Mouse (Mus musculus) liver, embryonic 15.5 days (tissue): ENCODE data around the gene Vezf1. TPM values are rescaled to one million over a fixed set of nuclear protein-coding genes. Genes with fewer than 3 reads are reported as not detected.
A peak's percentile ranks its signal among the peaks of the same experiment; 100 is the strongest.

Experiments
- ATAC-seq: fragments of 200-750 bp; cut with Nextera tagmentation; 2 replicates; pipeline ENCODE4 v1.8.0; 2017; ENCODE audit warnings: moderate number of reproducible peaks, mild to moderate bottlenecking, moderate library complexity; ENCODE audit not compliant: insufficient read depth
- H3K27ac ChIP-seq: fragments of 300-500 bp; sonication (generic); replicated peaks from 2 replicates; pipeline ENCODE4 v1.5.1; 2015; ENCODE audit warnings: mild to moderate bottlenecking, inconsistent platforms
- H3K27me3 ChIP-seq: fragments of 300-500 bp; sonication (generic); 2 replicates; pipeline ENCODE4 v1.6.1; 2015; ENCODE audit warnings: mild to moderate bottlenecking, inconsistent platforms
- H3K36me3 ChIP-seq: fragments of 300-500 bp; sonication (generic); replicated peaks from 2 replicates; pipeline ENCODE4 v1.6.1; 2015; ENCODE audit warnings: moderate library complexity, mild to moderate bottlenecking, inconsistent platforms
- H3K4me1 ChIP-seq: fragments of 300-500 bp; sonication (generic); replicated peaks from 2 replicates; pipeline ENCODE4 v1.6.1; 2015; ENCODE audit warnings: inconsistent platforms
- H3K4me2 ChIP-seq: fragments of 300-500 bp; sonication (generic); 2 replicates; pipeline ENCODE4 v1.6.1; 2015; ENCODE audit warnings: moderate library complexity, mild to moderate bottlenecking, inconsistent platforms
- H3K4me3 ChIP-seq: fragments of 300-500 bp; sonication (generic); replicated peaks from 2 replicates; pipeline ENCODE4 v1.5.1; 2015; ENCODE audit warnings: mild to moderate bottlenecking, inconsistent platforms
- H3K9ac ChIP-seq: fragments of 300-500 bp; sonication (generic); 2 replicates; pipeline ENCODE4 v1.6.1; 2015; ENCODE audit warnings: moderate library complexity, mild to moderate bottlenecking, inconsistent platforms
- H3K9me3 ChIP-seq: fragments of 300-500 bp; sonication (generic); replicated peaks from 2 replicates; pipeline ENCODE4 v1.6.1; 2016; ENCODE audit warnings: inconsistent platforms
- WGBS: fragments of 180-500 bp; shearing (Covaris S2); methylation state at CpG from one replicate; pipeline ENCODE4 v1.1.7; 2015; ENCODE audit warnings: mixed read lengths; ENCODE audit not compliant: insufficient replicate concordance; 5-methylcytosine and 5-hydroxymethylcytosine counted together
- polyA plus RNA-seq: library from polyadenylated mRNA; unstranded; fragments of >200 nt; fragmentation: Nextera tagmentation; extraction: Ambion mirVana; gene quantifications from 2 replicates; pipeline ENCODE4 v1.2.1, GENCODE M21; 2015

Gene Vezf1
- polyA plus RNA-seq, 1 experiment from 2014 or later = 8.3 TPM

DNA sequence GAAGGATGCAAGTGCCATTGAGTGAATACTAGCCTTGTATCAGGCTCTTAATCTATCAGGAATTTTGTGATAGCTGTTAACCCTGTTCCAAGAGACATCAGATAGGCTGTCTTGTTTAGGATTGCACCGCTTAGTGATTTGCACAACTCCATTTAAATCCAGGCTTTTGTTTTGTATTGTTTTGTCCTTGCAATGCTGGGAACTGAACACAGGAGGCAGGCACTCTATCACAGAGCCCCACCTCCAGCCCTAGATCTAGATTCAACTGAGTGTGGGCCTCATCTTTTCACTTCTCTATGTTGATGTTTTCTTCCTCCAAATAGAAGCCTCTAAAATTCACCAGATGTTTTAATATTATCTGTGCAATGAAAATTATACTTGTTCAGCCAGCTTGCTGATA, 7.6 kb downstream of the Vezf1 start:
- Histone ChIP-seq H3K27ac (no peak overlapping the region), H3K9me3 (no peaks in the 10 kb centered on the region), H3K27me3 (no peaks in the 10 kb centered on the region), H3K36me3 (peaks cover 71% of the 10 kb centered on the region), H3K4me3 (no peak overlapping the region), H3K9ac (no peak overlapping the region), H3K4me2 (no peak overlapping the region), H3K4me1 (peaks cover 18% of the 10 kb centered on the region)
- WGBS = 73% methylated on average over 1 of the region's 1 CpGs
- ATAC-seq = no peak

- ATAC-seq = no peak
- H3K36me3 ChIP-seq = peaks cover 78% of the 10 kb centered on the region
- no peak overlapping the region for H3K4me3 ChIP-seq
- 60% methylated on average over 1 of the region's 1 CpGs for WGBS
- H3K4me2 ChIP-seq = no peak overlapping the region
- H3K9ac ChIP-seq = no peak overlapping the region
- H3K27me3 ChIP-seq = no peaks in the 10 kb centered on the region
- no peak overlapping the region for H3K27ac ChIP-seq
- H3K9me3 ChIP-seq = no peaks in the 10 kb centered on the region
- H3K4me1 ChIP-seq = peaks cover 11% of the 10 kb centered on the region
Measured at GRCm38 (mm10) chr11:88076394-88076793, 8.3 kb downstream of the Vezf1 start.

DNA sequence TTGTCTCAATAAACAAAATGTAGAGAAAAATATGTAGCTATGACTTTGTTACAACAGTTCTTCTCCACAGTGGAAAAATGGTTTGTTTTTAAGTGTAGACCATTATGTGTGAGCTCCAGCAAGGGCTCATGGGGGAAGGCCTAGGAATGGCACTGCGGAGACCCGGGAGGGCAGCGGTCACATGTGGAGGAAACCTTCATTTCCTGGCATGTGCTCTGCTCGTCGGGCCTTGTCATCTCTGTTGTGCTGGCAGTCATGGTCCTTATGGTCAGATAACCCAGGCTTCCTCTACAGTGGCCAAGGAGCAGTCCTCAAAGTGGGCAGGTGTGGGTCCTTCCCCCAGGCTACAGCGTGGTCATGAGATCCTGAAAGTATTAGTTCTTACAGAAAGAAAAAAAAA, 15.6 kb downstream of the Vezf1 start:
- Histone ChIP-seq H3K9ac (no peak overlapping the region), H3K36me3 (peaks cover 50% of the 10 kb centered on the region), H3K4me3 (no peak overlapping the region), H3K9me3 (no peaks in the 10 kb centered on the region), H3K4me2 (no peak overlapping the region), H3K27me3 (0 out of 2 replicates have a peak, but pooled peaks cover under 1% of the 10 kb centered on the region), H3K27ac (no peak overlapping the region), H3K4me1 (peaks cover 14% of the 10 kb centered on the region)
- WGBS = 21% methylated on average over 6 of the region's 6 CpGs
- ATAC-seq = no peak

- 8% methylated on average over 25 of the region's 25 CpGs for WGBS
- no peaks in the 10 kb centered on the region for H3K9me3 ChIP-seq
- H3K9ac ChIP-seq = peak overlapping the region; percentile 35; the same call in 1 of the 2 replicates
- H3K4me2 ChIP-seq = peak overlapping the region; percentile 59
- no peak overlapping the region for H3K27ac ChIP-seq
- H3K27me3 ChIP-seq = peaks cover 21% of the 10 kb centered on the region
- H3K36me3 ChIP-seq = peaks cover 19% of the 10 kb centered on the region
- peaks cover 14% of the 10 kb centered on the region for H3K4me1 ChIP-seq
- ATAC-seq = peak; percentile 86
- peak overlapping the region; percentile 22 for H3K4me3 ChIP-seq
Measured at GRCm38 (mm10) chr11:88086737-88087627, 18.9 kb downstream of the Vezf1 start.

GRCm38 (mm10) chr11:88089150-88089549, 21.1 kb downstream of the Vezf1 start:
- H3K9ac ChIP-seq = no peak overlapping the region
- H3K27ac ChIP-seq = no peak overlapping the region
- WGBS = 40% methylated on average over 5 of the region's 5 CpGs
- no peak overlapping the region for H3K4me2 ChIP-seq
- H3K27me3 ChIP-seq = peaks cover 42% of the 10 kb centered on the region
- peaks cover 5% of the 10 kb centered on the region; the same call in 1 of the 2 replicates for H3K36me3 ChIP-seq
- no peaks in the 10 kb centered on the region for H3K9me3 ChIP-seq
- no peak for ATAC-seq
- no peak overlapping the region for H3K4me3 ChIP-seq
- H3K4me1 ChIP-seq = peaks cover 14% of the 10 kb centered on the region

- Histone ChIP-seq H3K4me2 (no peak overlapping the region), H3K4me3 (no peak overlapping the region), H3K9ac (no peak overlapping the region), H3K4me1 (peaks cover 14% of the 10 kb centered on the region), H3K27me3 (peaks cover 52% of the 10 kb centered on the region), H3K27ac (no peak overlapping the region), H3K36me3 (no peaks in the 10 kb centered on the region), H3K9me3 (no peaks in the 10 kb centered on the region)
- 54% methylated on average over 5 of the region's 5 CpGs for WGBS
- ATAC-seq = no peak
Measured at GRCm38 (mm10) chr11:88090293-88090692, 22.2 kb downstream of the Vezf1 start.

DNA sequence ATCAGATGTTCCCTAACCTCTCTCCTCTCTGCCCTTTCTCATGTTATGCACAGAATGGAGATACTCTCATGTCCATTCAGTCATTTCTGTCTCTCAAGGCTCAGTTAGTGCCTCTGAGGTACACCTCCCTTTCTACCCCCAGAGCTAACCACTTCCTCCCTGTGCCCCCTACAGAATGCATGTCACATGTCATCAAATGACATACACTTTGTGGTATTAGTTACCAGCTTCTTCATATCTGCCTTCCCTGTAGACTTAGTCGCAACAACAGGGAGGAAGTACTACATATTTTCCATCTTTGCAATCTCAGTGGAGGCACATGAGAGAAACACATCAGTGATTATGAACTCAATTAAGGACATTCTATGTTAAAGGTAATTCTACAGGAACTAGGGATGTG, 23.9 kb downstream of the Vezf1 start:
- H3K27ac ChIP-seq = no peak overlapping the region
- H3K4me1 ChIP-seq = peaks cover 5% of the 10 kb centered on the region
- no peak overlapping the region for H3K9ac ChIP-seq
- H3K4me3 ChIP-seq = no peak overlapping the region
- no peak for ATAC-seq
- peaks cover 67% of the 10 kb centered on the region for H3K27me3 ChIP-seq
- no peaks in the 10 kb centered on the region for H3K36me3 ChIP-seq
- H3K9me3 ChIP-seq = no peaks in the 10 kb centered on the region
- H3K4me2 ChIP-seq = no peak overlapping the region
- WGBS = 17% methylated on average over 1 of the region's 1 CpGs

GRCm38 (mm10) chr11:88097173-88097572, 29.1 kb downstream of the Vezf1 start:
- no peak overlapping the region for H3K27ac ChIP-seq
- H3K36me3 ChIP-seq = no peaks in the 10 kb centered on the region
- no peak overlapping the region for H3K4me3 ChIP-seq
- no peak overlapping the region for H3K9ac ChIP-seq
- ATAC-seq = no peak
- H3K27me3 ChIP-seq = peaks cover 95% of the 10 kb centered on the region
- WGBS = 17% methylated on average over 4 of the region's 4 CpGs
- H3K9me3 ChIP-seq = no peaks in the 10 kb centered on the region
- H3K4me2 ChIP-seq = no peak overlapping the region
- H3K4me1 ChIP-seq = peaks cover 18% of the 10 kb centered on the region

- no peak for ATAC-seq
- 18% methylated on average over 17 of the region's 17 CpGs for whole genome bisulfite sequencing
- H3K9ac ChIP-seq = no peak within 1 kb of the TSS
- peak within 1 kb of the TSS; percentile 59 for H3K4me3 ChIP-seq
- H3K4me2 ChIP-seq = peak within 1 kb of the TSS; percentile 75
- peaks cover 92% of the 10 kb centered on the region for H3K27me3 ChIP-seq
- H3K36me3 ChIP-seq = no peaks in the 10 kb centered on the region
- no peak within 1 kb of the TSS for H3K27ac ChIP-seq
- no peaks in the 10 kb centered on the region for H3K9me3 ChIP-seq
- H3K4me1 ChIP-seq = peaks cover 18% of the 10 kb centered on the region
Measured at GRCm38 (mm10) chr11:88098021-88098729, 30.1 kb downstream of the Vezf1 start, which contains the start of gene Cuedc1. Gene Cuedc1, plus strand, starts transcription at chr11:88098058.

DNA sequence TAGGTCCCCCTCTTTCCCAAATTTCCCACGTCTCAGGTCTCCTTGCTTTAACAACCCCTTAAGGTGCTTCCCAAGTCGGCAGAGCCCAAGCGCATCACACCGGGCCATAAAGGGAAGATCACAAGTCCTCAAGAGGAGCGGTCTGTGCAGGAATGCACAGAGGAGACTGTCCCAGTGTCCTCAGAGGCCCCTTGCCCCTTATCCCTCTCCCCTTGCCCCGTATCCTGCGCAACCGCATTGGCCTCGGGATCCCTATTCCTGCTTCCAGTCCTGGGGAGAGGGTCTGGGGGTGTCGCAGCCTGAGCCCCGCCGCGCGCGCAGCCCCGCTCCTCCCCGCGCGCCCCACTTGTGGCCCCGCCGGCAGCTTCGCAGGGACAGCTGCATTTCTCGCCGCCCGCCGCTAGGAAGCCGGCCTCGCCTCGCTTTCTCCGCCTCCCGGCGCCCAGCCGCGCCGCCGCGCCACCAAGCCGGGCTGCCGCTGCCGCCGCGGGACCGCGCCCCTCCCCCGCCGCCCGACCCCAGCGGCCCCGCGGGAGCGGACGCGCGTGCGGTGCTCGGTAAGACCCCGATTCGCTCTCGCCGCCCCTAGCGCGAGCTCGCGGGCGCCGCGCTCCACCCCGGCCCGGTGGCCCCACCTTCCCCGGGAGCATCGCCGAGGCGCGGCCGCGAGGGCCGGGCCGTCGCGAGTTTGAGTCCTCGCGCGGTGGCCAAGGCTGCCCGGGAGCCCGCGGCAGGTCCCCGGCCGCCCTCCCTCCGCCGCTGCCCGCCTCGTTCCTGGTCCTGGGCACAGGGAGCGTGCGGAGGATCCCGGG, 30.9 kb downstream of the Vezf1 start:
- WGBS = under 1% methylated on average over 94 of the region's 95 CpGs
- H3K27ac ChIP-seq = no peak overlapping the region
- peak overlapping the region; percentile 59 for H3K4me3 ChIP-seq
- ATAC-seq = no peak
- peak overlapping the region; percentile 27; the same call in 1 of the 2 replicates for H3K9ac ChIP-seq
- H3K9me3 ChIP-seq = no peaks in the 10 kb centered on the region
- peak overlapping the region; percentile 75 for H3K4me2 ChIP-seq
- H3K4me1 ChIP-seq = peaks cover 18% of the 10 kb centered on the region
- no peaks in the 10 kb centered on the region for H3K36me3 ChIP-seq
- peaks cover 89% of the 10 kb centered on the region for H3K27me3 ChIP-seq
